Mouse (Mus musculus) forebrain, embryonic 13.5 days (tissue): ENCODE data around the gene Hmcn1. TPM values are rescaled to one million over a fixed set of nuclear protein-coding genes. Genes with fewer than 3 reads are reported as not detected.

Experiments
- ATAC-seq: fragments of 200-750 bp; cut with Nextera tagmentation; 2 replicates; pipeline ENCODE4 v1.8.0; 2017
- H3K27ac ChIP-seq: fragments of 300-500 bp; sonication (generic); 2 replicates; pipeline ENCODE4 v1.5.1; 2015; ENCODE audit warnings: inconsistent platforms, mild to moderate bottlenecking, moderate library complexity
- H3K27me3 ChIP-seq: fragments of 300-500 bp; sonication (generic); 2 replicates; pipeline ENCODE4 v1.6.1; 2015; ENCODE audit warnings: mild to moderate bottlenecking, inconsistent platforms
- H3K36me3 ChIP-seq: fragments of 300-500 bp; sonication (generic); 2 replicates; pipeline ENCODE4 v1.6.1; 2015; ENCODE audit warnings: mild to moderate bottlenecking, inconsistent platforms; ENCODE audit not compliant: poor library complexity, severe bottlenecking
- H3K4me1 ChIP-seq: fragments of 300-500 bp; sonication (generic); 2 replicates; pipeline ENCODE4 v1.6.1; 2015; ENCODE audit warnings: inconsistent platforms
- H3K4me2 ChIP-seq: fragments of 300-500 bp; sonication (generic); 2 replicates; pipeline ENCODE4 v1.6.1; 2015; ENCODE audit warnings: inconsistent platforms, mild to moderate bottlenecking, moderate library complexity
- H3K4me3 ChIP-seq: fragments of 300-500 bp; sonication (generic); 2 replicates; pipeline ENCODE4 v1.5.1; 2015; ENCODE audit warnings: mild to moderate bottlenecking, inconsistent platforms
- H3K9ac ChIP-seq: fragments of 300-500 bp; sonication (generic); 2 replicates; pipeline ENCODE4 v1.6.1; 2015; ENCODE audit warnings: mild to moderate bottlenecking, inconsistent platforms
- H3K9me3 ChIP-seq: fragments of 300-500 bp; sonication (generic); replicated peaks from 2 replicates; pipeline ENCODE4 v1.6.1; 2016; ENCODE audit warnings: inconsistent platforms
- WGBS: fragments of 180-500 bp; shearing (Covaris S2); methylation state at CpG from one replicate; pipeline ENCODE4 v1.1.7; 2015; 5-methylcytosine and 5-hydroxymethylcytosine counted together
- polyA plus RNA-seq: library from polyadenylated mRNA; unstranded; fragments of >200 nt; fragmentation: Nextera tagmentation; extraction: Ambion mirVana; gene quantifications from 2 replicates; pipeline ENCODE4 v1.2.1, GENCODE M21; 2015

Hmcn1 gene
- polyA plus RNA-seq, 1 experiment from 2014 or later: 1.1 TPM

DNA sequence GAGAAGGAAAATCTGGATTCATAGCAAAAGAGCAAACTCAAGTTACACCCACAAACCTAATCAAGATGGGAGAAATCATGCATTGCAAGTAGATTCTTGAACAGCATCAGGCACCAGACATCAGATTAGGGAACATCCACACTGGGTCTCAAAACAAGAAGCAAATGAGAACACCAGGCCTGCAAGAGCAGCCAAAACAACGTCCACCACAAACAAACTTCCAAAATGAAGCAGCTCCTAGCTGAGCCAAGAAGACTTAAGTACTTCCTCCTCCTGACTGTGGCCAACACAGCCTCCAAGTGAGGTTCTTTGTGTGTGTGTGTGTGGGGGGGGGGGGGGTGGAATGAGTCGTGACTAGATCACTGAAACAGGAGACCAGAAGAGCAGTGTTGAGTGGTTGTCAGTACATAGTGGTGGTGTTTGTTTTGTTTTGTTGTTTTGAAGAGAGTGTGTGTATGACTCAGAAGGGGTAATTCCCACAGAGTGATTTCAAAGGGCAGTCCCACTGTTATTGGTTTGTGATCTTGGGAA lies 232.4 kb downstream of the Hmcn1 start:
- Histone ChIP-seq H3K4me2 (no peak overlapping the region), H3K4me1 (no peaks in the 10 kb centered on the region), H3K9me3 (no peaks in the 10 kb centered on the region), H3K36me3 (no peaks in the 10 kb centered on the region), H3K9ac (no peak overlapping the region), H3K4me3 (no peak overlapping the region), H3K27me3 (no peaks in the 10 kb centered on the region), H3K27ac (no peak overlapping the region)
- ATAC-seq: no peak
- 50% methylated on average over 2 of the region's 2 CpGs for WGBS

GRCm38 (mm10) chr1:150759476-150760079 lies 233.7 kb downstream of the Hmcn1 start:
- Histone ChIP-seq H3K27ac (no peak overlapping the region), H3K36me3 (no peaks in the 10 kb centered on the region), H3K9ac (no peak overlapping the region), H3K4me1 (no peaks in the 10 kb centered on the region), H3K27me3 (no peaks in the 10 kb centered on the region), H3K4me2 (no peak overlapping the region), H3K4me3 (no peak overlapping the region), H3K9me3 (no peaks in the 10 kb centered on the region)
- 72% methylated on average over 2 of the region's 2 CpGs for WGBS
- ATAC-seq: no peak

GRCm38 (mm10) chr1:150753920-150754319 lies 239.3 kb downstream of the Hmcn1 start:
- WGBS: 93% methylated on average over 5 of the region's 5 CpGs
- Histone ChIP-seq H3K9ac (no peak overlapping the region), H3K4me3 (no peak overlapping the region), H3K27ac (no peak overlapping the region), H3K4me1 (no peaks in the 10 kb centered on the region), H3K9me3 (no peaks in the 10 kb centered on the region), H3K36me3 (no peaks in the 10 kb centered on the region), H3K27me3 (no peaks in the 10 kb centered on the region), H3K4me2 (no peak overlapping the region)
- no peak for ATAC-seq

GRCm38 (mm10) chr1:150748783-150749182 lies 244.5 kb downstream of the Hmcn1 start:
- no peaks in the 10 kb centered on the region for H3K27me3 ChIP-seq
- no peak overlapping the region for H3K9ac ChIP-seq
- H3K36me3 ChIP-seq: no peaks in the 10 kb centered on the region
- no peak for ATAC-seq
- H3K9me3 ChIP-seq: no peaks in the 10 kb centered on the region
- no peak overlapping the region for H3K4me2 ChIP-seq
- no peak overlapping the region for H3K27ac ChIP-seq
- H3K4me1 ChIP-seq: no peaks in the 10 kb centered on the region
- WGBS: 86% methylated on average over 3 of the region's 3 CpGs
- H3K4me3 ChIP-seq: no peak overlapping the region

DNA sequence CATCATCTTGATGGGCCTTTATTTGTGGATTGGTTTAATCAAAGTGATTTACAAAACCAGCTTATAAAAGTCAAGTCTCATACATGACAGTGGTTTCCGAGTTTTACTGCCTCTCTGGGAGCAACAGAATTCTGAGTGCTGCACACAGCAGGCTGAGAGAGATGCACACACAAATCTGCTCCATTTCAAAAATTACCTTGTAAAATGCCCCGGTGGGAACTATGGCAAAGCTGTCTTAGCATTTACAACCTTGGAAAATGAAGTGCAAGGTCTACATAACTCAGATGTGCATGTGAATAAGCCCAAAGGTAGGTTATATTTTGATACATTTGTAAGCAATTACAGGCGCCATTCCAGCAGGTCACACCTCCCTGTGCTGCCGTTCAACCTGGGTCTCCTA lies 245.5 kb downstream of the Hmcn1 start:
- no peaks in the 10 kb centered on the region for H3K36me3 ChIP-seq
- H3K9ac ChIP-seq: no peak overlapping the region
- 84% methylated on average over 4 of the region's 4 CpGs for WGBS
- H3K4me1 ChIP-seq: no peaks in the 10 kb centered on the region
- H3K9me3 ChIP-seq: no peaks in the 10 kb centered on the region
- no peak for ATAC-seq
- no peak overlapping the region for H3K4me3 ChIP-seq
- no peak overlapping the region for H3K4me2 ChIP-seq
- H3K27ac ChIP-seq: no peak overlapping the region
- H3K27me3 ChIP-seq: no peaks in the 10 kb centered on the region

- Histone ChIP-seq H3K4me2 (no peak overlapping the region), H3K27me3 (no peaks in the 10 kb centered on the region)
- no peak for ATAC-seq
These were observed 250.0 kb downstream of the Hmcn1 start for GRCm38 (mm10) chr1:150743097-150743843.

DNA sequence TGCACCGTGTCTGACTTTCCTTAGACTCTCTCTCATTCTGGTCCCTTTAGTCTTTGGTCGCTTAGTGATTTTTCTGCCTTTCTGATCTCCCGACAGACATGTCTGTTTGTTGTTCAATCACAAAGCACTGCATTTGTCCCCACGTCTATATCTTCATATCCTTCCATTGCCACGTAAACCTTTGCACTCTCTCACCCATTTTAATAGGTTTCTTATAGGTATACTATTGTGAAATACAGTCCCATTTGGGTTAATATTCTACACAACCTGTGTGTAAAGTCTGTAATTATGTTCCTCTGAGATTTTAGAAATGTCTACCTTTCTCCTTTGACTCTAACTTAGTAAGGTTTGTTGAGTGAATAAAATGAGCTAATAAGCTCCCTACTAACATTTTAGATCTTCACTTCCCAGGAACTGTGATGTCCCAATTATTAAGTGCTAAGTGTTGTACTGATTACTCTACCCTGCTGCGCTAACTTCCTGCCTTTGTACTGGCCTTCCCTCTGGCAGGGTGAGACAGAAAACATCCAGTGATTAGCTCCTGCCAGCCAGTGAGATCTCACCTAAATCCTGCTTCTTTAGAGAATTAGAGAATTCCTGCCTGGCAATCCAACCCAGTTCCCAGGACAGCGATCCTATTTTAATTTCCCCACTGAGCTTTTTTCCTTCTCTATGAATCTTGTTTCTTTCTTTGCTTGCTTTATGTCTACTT lies 250.7 kb downstream of the Hmcn1 start:
- H3K27ac ChIP-seq: no peak overlapping the region
- WGBS: 77% methylated on average over 7 of the region's 7 CpGs
- no peak for ATAC-seq
- H3K9me3 ChIP-seq: no peaks in the 10 kb centered on the region
- H3K27me3 ChIP-seq: no peaks in the 10 kb centered on the region
- H3K9ac ChIP-seq: no peak overlapping the region
- no peak overlapping the region for H3K4me3 ChIP-seq
- H3K36me3 ChIP-seq: no peaks in the 10 kb centered on the region
- H3K4me1 ChIP-seq: no peaks in the 10 kb centered on the region
- H3K4me2 ChIP-seq: no peak overlapping the region

More at GRCm38 (mm10) chr1:150743097-150743843, 250.0 kb downstream of the Hmcn1 start:
- WGBS: 78% methylated on average over 19 of the region's 19 CpGs
- H3K27ac ChIP-seq: no peak overlapping the region
- no peak overlapping the region for H3K4me3 ChIP-seq
- no peaks in the 10 kb centered on the region for H3K4me1 ChIP-seq
- no peaks in the 10 kb centered on the region for H3K9me3 ChIP-seq
- H3K9ac ChIP-seq: no peak overlapping the region
- no peaks in the 10 kb centered on the region for H3K36me3 ChIP-seq

DNA sequence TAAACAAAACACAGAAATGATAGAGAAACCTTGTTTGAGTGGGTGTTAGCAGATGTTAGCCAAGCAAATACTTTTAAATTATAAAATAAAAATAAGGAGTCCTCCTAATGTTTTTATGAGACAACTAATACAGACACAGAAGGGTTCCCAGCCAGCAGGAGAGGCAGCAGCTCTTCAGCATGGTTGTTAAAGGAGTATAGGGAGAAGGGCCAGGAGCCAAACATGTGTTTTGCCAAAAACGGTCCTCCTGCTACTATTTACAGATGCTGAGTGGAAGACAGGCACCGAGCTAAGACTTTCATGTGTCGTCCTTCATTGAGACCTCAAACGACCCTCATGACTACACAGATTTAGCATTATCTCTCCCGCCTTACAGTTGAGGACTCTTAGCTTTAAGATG lies 281.8 kb downstream of the Hmcn1 start:
- 83% methylated on average over 5 of the region's 5 CpGs for WGBS

GRCm38 (mm10) chr1:150706502-150706901 lies 286.7 kb downstream of the Hmcn1 start:
- H3K27me3 ChIP-seq: no peaks in the 10 kb centered on the region
- no peaks in the 10 kb centered on the region for H3K9me3 ChIP-seq
- H3K4me1 ChIP-seq: no peaks in the 10 kb centered on the region
- 85% methylated on average over 4 of the region's 4 CpGs for WGBS
- no peak overlapping the region for H3K27ac ChIP-seq
- H3K4me2 ChIP-seq: no peak overlapping the region
- no peak overlapping the region for H3K9ac ChIP-seq
- no peak overlapping the region for H3K4me3 ChIP-seq
- no peaks in the 10 kb centered on the region for H3K36me3 ChIP-seq
- ATAC-seq: no peak

More for the DNA sequence above, 281.8 kb downstream of the Hmcn1 start:
- H3K27ac ChIP-seq: no peak overlapping the region
- no peak overlapping the region for H3K9ac ChIP-seq
- no peak for ATAC-seq
- H3K36me3 ChIP-seq: no peaks in the 10 kb centered on the region
- no peaks in the 10 kb centered on the region for H3K27me3 ChIP-seq
- H3K4me2 ChIP-seq: no peak overlapping the region
- no peaks in the 10 kb centered on the region for H3K9me3 ChIP-seq
- H3K4me3 ChIP-seq: no peak overlapping the region
- no peaks in the 10 kb centered on the region for H3K4me1 ChIP-seq

- Histone ChIP-seq H3K9me3 (no peaks in the 10 kb centered on the region), H3K4me3 (no peak overlapping the region), H3K4me1 (no peaks in the 10 kb centered on the region), H3K9ac (no peak overlapping the region), H3K27ac (no peak overlapping the region), H3K4me2 (no peak overlapping the region), H3K36me3 (no peaks in the 10 kb centered on the region), H3K27me3 (no peaks in the 10 kb centered on the region)
- 87% methylated on average over 3 of the region's 3 CpGs for WGBS
- ATAC-seq: no peak
These were observed 295.5 kb downstream of the Hmcn1 start for GRCm38 (mm10) chr1:150697749-150698148.

GRCm38 (mm10) chr1:150682044-150682443 lies 311.2 kb downstream of the Hmcn1 start:
- 92% methylated on average over 6 of the region's 6 CpGs for WGBS
- H3K9ac ChIP-seq: no peak overlapping the region
- no peak overlapping the region for H3K27ac ChIP-seq
- no peak overlapping the region for H3K4me3 ChIP-seq
- no peak for ATAC-seq
- H3K36me3 ChIP-seq: no peaks in the 10 kb centered on the region
- no peaks in the 10 kb centered on the region for H3K9me3 ChIP-seq
- no peaks in the 10 kb centered on the region for H3K27me3 ChIP-seq
- no peaks in the 10 kb centered on the region for H3K4me1 ChIP-seq
- H3K4me2 ChIP-seq: no peak overlapping the region

- H3K36me3 ChIP-seq: no peaks in the 10 kb centered on the region
- H3K9me3 ChIP-seq: no peaks in the 10 kb centered on the region
- H3K4me2 ChIP-seq: no peak overlapping the region
- H3K9ac ChIP-seq: no peak overlapping the region
- no peak for ATAC-seq
- no peak overlapping the region for H3K27ac ChIP-seq
- H3K4me1 ChIP-seq: no peaks in the 10 kb centered on the region
- 89% methylated on average over 3 of the region's 3 CpGs for WGBS
- H3K27me3 ChIP-seq: no peaks in the 10 kb centered on the region
- no peak overlapping the region for H3K4me3 ChIP-seq
These were observed 311.8 kb downstream of the Hmcn1 start for GRCm38 (mm10) chr1:150681433-150681832.
